In the genomic region with DNA sequence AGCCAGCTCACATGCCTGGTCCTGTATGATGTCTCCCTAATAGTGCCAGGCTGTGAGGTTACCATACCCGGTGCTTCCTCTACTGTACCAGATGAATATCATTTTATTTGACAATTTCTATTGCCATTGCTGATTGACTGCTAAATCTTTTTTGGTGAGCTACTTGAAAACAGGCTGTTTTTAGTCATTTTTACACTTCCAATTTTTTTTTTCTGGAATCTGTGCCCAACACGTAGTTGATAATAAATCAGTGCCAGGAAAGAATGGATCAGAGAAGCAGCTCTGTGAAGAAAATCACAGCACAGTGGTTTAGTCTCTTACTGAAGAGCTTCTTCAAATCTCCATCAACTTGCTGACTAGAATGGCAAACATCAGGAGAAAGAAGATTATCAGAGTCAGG, we compare ENCODE assay signal across 17 mouse cellular contexts.
"Had no signal": no experiment of that assay in that cellular context is flagged by ENCODE, and none has a peak within 500 bp of the region (broad histone marks: within the 10 kb centered on the region; RNA-seq: fewer than 3 reads in every experiment).

No protein-coding gene starts in this region.

- H3K4me3 ChIP-seq: kidney, embryonic 15.5 days; liver, embryonic 13.5 days; midbrain, embryonic 12.5 days; midbrain, embryonic 15.5 days; neural tube, embryonic 12.5 days; neural tube, embryonic 15.5 days had no signal

- H3K36me3 ChIP-seq: kidney, embryonic 15.5 days; liver, embryonic 13.5 days; midbrain, embryonic 12.5 days; midbrain, embryonic 15.5 days; neural tube, embryonic 12.5 days; neural tube, embryonic 15.5 days had no signal

- H3K9me3 ChIP-seq: kidney, embryonic 15.5 days; liver, embryonic 13.5 days; midbrain, embryonic 12.5 days; midbrain, embryonic 15.5 days; neural tube, embryonic 12.5 days; neural tube, embryonic 15.5 days had no signal

- H3K4me2 ChIP-seq: kidney, embryonic 15.5 days; liver, embryonic 13.5 days; midbrain, embryonic 12.5 days; midbrain, embryonic 15.5 days; neural tube, embryonic 12.5 days; neural tube, embryonic 15.5 days had no signal

- ATAC-seq: midbrain, embryonic 15.5 days had no signal

- DNase-seq: kidney, adult 8-10 months; kidney, postnatal 10 days; kidney, postnatal 36 days; liver, embryonic 13.5 days; lung, adult 2 months; lung, postnatal 14 days; lung, postnatal 4 days; right cerebral cortex, adult 18-20 months; right cerebral cortex, postnatal 14 days; right cerebral cortex, postnatal 4 days; thymus, postnatal 25 days had no signal

- H3K4me1 ChIP-seq: kidney, embryonic 15.5 days; liver, embryonic 13.5 days; midbrain, embryonic 12.5 days; midbrain, embryonic 15.5 days; neural tube, embryonic 12.5 days; neural tube, embryonic 15.5 days had no signal

- H3K27me3 ChIP-seq: kidney, embryonic 15.5 days; liver, embryonic 13.5 days; midbrain, embryonic 12.5 days; midbrain, embryonic 15.5 days; neural tube, embryonic 12.5 days; neural tube, embryonic 15.5 days had no signal

- H3K9ac ChIP-seq: kidney, embryonic 15.5 days; liver, embryonic 13.5 days; midbrain, embryonic 12.5 days; midbrain, embryonic 15.5 days; neural tube, embryonic 12.5 days; neural tube, embryonic 15.5 days had no signal

- H3K27ac ChIP-seq: kidney, embryonic 15.5 days; liver, embryonic 13.5 days; midbrain, embryonic 12.5 days; midbrain, embryonic 15.5 days; neural tube, embryonic 12.5 days; neural tube, embryonic 15.5 days; stomach, postnatal 0 days had no signal
